Mouse (Mus musculus) erythroid progenitor cell, adult 5-6 weeks (primary cell): ENCODE data around the gene Pld3. TPM values are rescaled to one million over a fixed set of nuclear protein-coding genes. Genes with fewer than 3 reads are reported as not detected.

Experiments used
- ATAC-seq: replicated peaks from 2 replicates; pipeline ENCODE4 v1.8.0; 2016; ENCODE audit warnings: moderate number of reproducible peaks, mild to moderate bottlenecking, moderate TSS enrichment, inconsistent platforms; ENCODE audit not compliant: poor library complexity, low FRiP score, severe bottlenecking
- total RNA-seq, 2 experiments: library from RNA; stranded (forward) in 1 of 2; stranded (reverse) in 1 of 2; fragments of 150-400 nt in 1 of 2; fragments of 186-747, 209-891 nt in 1 of 2; gene quantifications; 2 replicates each; pipeline versions ENCODE4 v1.2.3 to v1.2.4; 2015 to 2017; ENCODE audit warnings: low replicate concordance in 2 of 2

Gene Pld3
- total RNA-seq (2015; ENCODE audit: low replicate concordance) (43.2 and 88.0 TPM in 2 replicates), total RNA-seq (2017; ENCODE audit: low replicate concordance) (19.1 and 26.3 TPM in 2 replicates)

GRCm38 (mm10) chr7:27552931-27553513, at the start of gene Pld3, which contains the start of gene 2310022A10Rik:
TSS of gene Pld3 (minus strand) at chr7:27553218.
TSS of gene 2310022A10Rik (plus strand) at chr7:27553233.
- ATAC-seq, result peak; percentile 99

DNA sequence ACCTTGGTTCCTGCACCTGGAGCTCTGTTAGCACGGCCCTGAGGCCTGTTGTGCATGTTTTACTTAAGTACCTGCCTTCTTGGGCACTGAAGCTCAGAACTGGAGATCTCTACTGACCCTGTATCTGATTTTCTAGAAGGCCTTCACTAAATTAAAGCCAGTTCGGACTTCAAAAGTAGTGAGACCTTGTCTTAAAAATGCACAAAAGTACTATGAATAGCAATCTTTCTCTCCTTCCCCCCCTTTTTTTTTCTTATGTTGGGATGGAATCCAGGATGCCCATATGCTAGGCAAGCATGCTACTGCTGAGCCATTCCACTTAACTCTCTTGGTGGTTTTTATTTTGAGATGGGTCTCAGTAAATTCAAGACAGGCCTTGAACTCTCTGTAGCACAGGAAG, 49.1 kb upstream of the Pld3 start:
- no peak for ATAC-seq

- no peak for ATAC-seq
Observed at GRCm38 (mm10) chr7:27601628-27602027, 48.6 kb upstream of the Pld3 start.

- ATAC-seq, result no peak
Observed at GRCm38 (mm10) chr7:27598053-27598452, 45.0 kb upstream of the Pld3 start.

GRCm38 (mm10) chr7:27596586-27597503, 43.8 kb upstream of the Pld3 start:
- no peak for ATAC-seq

- ATAC-seq, result no peak
Observed at GRCm38 (mm10) chr7:27592934-27593645, 40.1 kb upstream of the Pld3 start.

DNA sequence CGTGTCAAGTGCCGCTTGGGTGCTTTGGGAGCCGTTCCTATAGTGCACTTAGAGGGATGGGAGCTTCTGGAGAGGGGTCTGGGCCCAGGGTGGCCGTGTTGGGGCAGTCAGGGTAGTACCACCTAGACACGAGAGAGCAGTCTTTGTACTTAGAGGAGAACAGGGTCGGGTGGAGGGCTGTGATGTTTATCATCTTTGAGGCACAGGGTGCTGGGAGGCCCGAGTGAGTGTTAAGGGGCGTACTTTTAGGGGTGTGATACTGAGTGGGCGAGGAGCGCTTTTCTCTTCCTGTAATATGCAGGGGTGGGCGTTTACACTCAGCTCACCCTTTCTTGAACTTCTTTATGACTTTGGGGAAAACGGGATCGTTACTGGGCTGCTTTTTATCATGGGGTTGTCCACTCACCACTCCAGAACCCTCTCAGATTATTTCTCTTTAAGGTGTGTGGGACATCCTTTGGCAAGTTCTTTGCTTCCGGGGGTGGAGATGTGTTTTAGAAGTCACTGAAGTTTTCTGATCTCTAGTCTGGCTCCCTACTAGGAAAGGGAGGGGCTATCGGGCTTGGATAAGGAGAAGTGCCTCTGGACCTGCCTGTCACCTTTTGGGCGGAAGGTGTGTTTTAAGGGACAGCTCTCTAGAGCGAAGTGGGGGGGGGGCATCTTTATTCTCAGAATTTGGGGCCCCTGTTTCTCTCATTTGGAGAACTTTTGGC, 39.4 kb upstream of the Pld3 start:
- ATAC-seq, result peak; percentile 52

GRCm38 (mm10) chr7:27591266-27592216, 38.5 kb upstream of the Pld3 start, which contains the start of gene Akt2:
TSS of gene Akt2 (plus strand) at chr7:27591552.
- ATAC-seq, result peak; percentile 79

DNA sequence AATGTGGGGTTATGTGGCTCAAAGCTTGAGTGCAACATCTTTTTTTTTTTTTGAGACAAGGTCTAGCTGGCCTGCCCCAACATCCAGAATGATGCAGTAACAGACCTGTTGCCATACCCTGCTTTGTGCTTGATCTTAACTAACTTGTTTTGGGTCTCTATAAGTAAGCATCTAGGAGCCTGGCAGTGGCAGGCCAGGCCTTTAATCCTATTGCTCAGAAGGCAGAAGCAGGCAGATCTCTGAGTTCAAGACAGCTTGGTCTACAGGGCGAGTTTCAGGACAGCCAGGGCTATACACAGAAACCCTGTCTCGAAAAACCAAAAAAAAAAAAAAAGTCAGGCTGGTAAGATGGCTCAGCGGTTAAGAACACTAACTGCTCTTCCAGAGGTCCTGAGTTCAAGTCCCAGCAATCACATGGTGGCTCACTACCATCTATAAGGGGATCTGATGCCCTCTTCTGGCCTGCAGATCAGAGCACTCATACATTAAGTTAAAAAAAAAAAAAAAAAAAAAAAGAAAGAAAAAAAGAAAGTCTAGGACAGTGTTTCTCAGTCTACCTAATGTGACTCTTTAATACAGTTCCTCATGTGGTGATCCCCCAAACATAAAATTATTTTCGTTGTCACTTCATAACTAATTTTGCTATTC, 37.7 kb upstream of the Pld3 start:
- no peak for ATAC-seq

- no peak for ATAC-seq
Observed at GRCm38 (mm10) chr7:27590088-27590487, 37.1 kb upstream of the Pld3 start.

GRCm38 (mm10) chr7:27587741-27588140, 34.7 kb upstream of the Pld3 start:
- no peak for ATAC-seq

DNA sequence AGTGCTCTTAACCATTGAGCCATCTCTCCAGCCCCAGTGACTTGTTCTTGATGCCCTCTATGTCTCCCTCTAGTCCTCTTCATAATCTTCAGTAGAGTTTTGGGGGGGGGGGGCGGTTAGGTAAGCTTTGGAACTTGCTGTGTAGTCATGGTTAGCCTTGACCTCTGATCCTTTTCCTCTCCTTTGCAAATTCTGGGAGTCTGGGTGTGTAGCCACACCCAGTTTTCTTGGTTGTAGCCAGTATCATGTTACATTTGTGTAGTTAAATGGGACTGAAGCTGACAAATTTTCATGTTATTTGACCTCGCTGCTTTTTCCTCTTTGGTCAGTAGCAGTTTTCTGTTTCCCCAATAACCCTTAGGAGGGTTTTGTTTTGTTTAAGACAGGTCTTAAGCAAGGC, 33.8 kb upstream of the Pld3 start:
- ATAC-seq, result no peak

GRCm38 (mm10) chr7:27580380-27581174, 27.6 kb upstream of the Pld3 start:
- no peak for ATAC-seq

GRCm38 (mm10) chr7:27578465-27578864, 25.4 kb upstream of the Pld3 start:
- ATAC-seq, result no peak

GRCm38 (mm10) chr7:27577589-27577988, 24.6 kb upstream of the Pld3 start:
- no peak for ATAC-seq

GRCm38 (mm10) chr7:27576914-27577313, 23.9 kb upstream of the Pld3 start:
- no peak for ATAC-seq

DNA sequence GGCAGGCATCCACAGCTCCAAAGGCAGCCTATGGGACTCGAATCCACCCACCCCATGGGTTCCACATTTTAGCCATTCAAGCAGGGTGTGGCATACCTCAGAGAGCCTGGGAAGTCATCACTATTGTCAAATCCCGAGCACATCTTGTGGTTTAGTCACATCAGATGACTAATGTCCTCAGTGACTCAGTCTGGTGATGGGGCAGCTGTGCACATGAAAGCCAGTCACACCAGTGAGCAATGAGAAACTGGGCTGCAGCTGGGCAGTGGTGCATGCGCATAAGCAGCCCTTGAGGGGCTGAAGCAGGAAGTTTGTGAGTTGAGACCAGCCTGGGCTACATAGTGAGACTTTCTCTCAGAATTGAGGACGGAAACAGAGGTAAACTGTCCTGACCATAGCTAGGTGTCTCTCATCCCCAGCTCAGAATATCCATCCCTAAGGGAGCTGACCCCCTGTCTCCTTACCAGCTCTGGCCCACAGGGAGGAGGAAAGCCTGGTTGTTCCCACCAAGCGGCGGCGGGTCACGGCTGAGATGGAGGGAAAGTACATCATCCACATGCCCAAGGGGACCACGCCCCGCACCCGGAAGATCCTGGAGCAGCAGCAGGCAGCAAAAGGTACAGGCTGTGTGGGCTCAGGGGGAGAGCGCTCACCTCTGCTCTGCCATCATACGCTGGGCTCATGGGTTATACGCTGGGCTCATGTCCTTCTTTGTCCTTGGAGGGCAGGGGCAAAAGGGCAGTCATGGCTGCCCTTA, 21.3 kb upstream of the Pld3 start:
- ATAC-seq, result no peak
